Mouse (Mus musculus) lung, postnatal 0 days (tissue): Measurements from ENCODE around the gene Prkag2. TPM values are rescaled to one million over a fixed set of nuclear protein-coding genes. Genes with fewer than 3 reads are reported as not detected.
A peak's percentile ranks its signal among the peaks of the same experiment; 100 is the strongest.

Source experiments
- ATAC-seq: fragments of 200-750 bp; cut with Nextera tagmentation; 2 replicates; pipeline ENCODE4 v1.8.0; 2017; ENCODE audit warnings: moderate library complexity
- DNase-seq: peaks from one replicate; pipeline ENCODE4 v3.0.0-alpha.2; 2016; ENCODE audit warnings: low spot score
- H3K27ac ChIP-seq: fragments of 300-500 bp; sonication (generic); 2 replicates; pipeline ENCODE4 v1.5.1; 2014; ENCODE audit warnings: antibody characterized with exemption, mild to moderate bottlenecking, low read length, mixed read lengths
- H3K27me3 ChIP-seq: fragments of 300-500 bp; sonication (generic); replicated peaks from 2 replicates; pipeline ENCODE4 v1.6.1; 2014; ENCODE audit warnings: low read length, mixed read lengths; ENCODE audit not compliant: insufficient read depth
- H3K36me3 ChIP-seq: fragments of 300-500 bp; sonication (generic); 2 replicates; pipeline ENCODE4 v1.6.1; 2014; ENCODE audit warnings: low read length, mixed read lengths; ENCODE audit not compliant: insufficient read depth
- H3K4me1 ChIP-seq: fragments of 300-500 bp; sonication (generic); 2 replicates; pipeline ENCODE4 v1.6.1; 2014; ENCODE audit warnings: antibody characterized with exemption, low read depth, low read length, mixed read lengths; ENCODE audit not compliant: insufficient read depth
- H3K4me2 ChIP-seq: fragments of 300-500 bp; sonication (generic); replicated peaks from 2 replicates; pipeline ENCODE4 v1.6.1; 2014; ENCODE audit warnings: low read depth, mild to moderate bottlenecking, low read length, moderate library complexity, mixed read lengths
- H3K4me3 ChIP-seq: fragments of 300-500 bp; sonication (generic); 2 replicates; pipeline ENCODE4 v1.5.1; 2014; ENCODE audit warnings: low read depth, low read length
- H3K9ac ChIP-seq: fragments of 300-500 bp; sonication (generic); replicated peaks from 2 replicates; pipeline ENCODE4 v1.6.1; 2014; ENCODE audit warnings: low read depth, mild to moderate bottlenecking
- H3K9me3 ChIP-seq: fragments of 300-500 bp; sonication (generic); 2 replicates; pipeline ENCODE4 v1.6.1; 2016; ENCODE audit warnings: low read length, mixed read lengths
- CTCF ChIP-seq: IDR thresholded peaks from 2 replicates; pipeline ENCODE4 v1.5.1; 2016; ENCODE audit warnings: antibody characterized with exemption, mild to moderate bottlenecking
- EP300 ChIP-seq: IDR thresholded peaks from 2 replicates; pipeline ENCODE4 v1.6.1; 2016; ENCODE audit warnings: antibody characterized with exemption, mild to moderate bottlenecking, control low read depth
- WGBS: fragments of 180-500 bp; shearing (Covaris S2); extraction: QIAGEN DNeasy Blood & Tissue Kit; methylation state at CpG from one replicate; pipeline ENCODE4 v1.1.7; 2014; 5-methylcytosine and 5-hydroxymethylcytosine counted together
- polyA plus RNA-seq: library from polyadenylated mRNA; unstranded; fragments of >200 nt; fragmentation: Nextera tagmentation; extraction: Ambion mirVana; gene quantifications from 2 replicates; pipeline ENCODE4 v1.2.1, GENCODE M21; 2015

The Prkag2 gene
- polyA plus RNA-seq, 1 experiment from 2014 or later = 16.2 TPM

- no peak for DNase-seq
- no peaks in the 10 kb centered on the region for H3K27me3 ChIP-seq
- no peak for ATAC-seq
Measured at GRCm38 (mm10) chr5:25058853-25059741, 41.3 kb downstream of the Prkag2 start.

DNA sequence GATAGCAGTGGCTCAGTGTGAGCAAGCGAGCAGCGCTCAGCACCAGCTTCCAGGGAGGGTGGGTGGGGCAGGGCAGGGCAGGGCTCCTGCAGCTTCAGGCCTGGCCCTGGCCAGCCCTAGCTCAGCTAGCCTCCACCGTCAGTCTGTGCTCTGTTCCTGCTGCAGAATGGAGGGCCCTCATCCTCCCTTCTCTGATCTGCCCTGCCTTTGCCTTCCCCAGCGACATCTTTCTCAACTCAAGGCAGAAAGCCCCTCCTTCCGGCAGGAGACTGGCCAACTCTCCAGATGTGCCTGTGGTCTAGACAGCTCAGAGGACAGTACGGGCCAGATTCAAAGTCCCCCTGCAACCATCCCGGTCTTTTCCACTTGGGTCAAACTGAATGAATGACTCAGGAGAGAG, 42.0 kb downstream of the Prkag2 start:
- Histone ChIP-seq H3K27ac (no peak overlapping the region), H3K36me3 (no peaks in the 10 kb centered on the region), H3K27me3 (no peaks in the 10 kb centered on the region), H3K9me3 (no peaks in the 10 kb centered on the region), H3K4me2 (no peak overlapping the region), H3K4me3 (no peak overlapping the region), H3K4me1 (peaks cover 18% of the 10 kb centered on the region; the same call in 1 of the 2 replicates), H3K9ac (no peak overlapping the region)
- TF ChIP-seq CTCF = no peak
- TF ChIP-seq EP300 = no peak
- peak; percentile 39 for ATAC-seq
- peak; percentile 64 for DNase-seq
- WGBS = 31% methylated on average over 7 of the region's 7 CpGs

More at GRCm38 (mm10) chr5:25058853-25059741, 41.3 kb downstream of the Prkag2 start:
- WGBS = 27% methylated on average over 21 of the region's 21 CpGs
- no peaks in the 10 kb centered on the region for H3K36me3 ChIP-seq
- no peak overlapping the region for H3K4me3 ChIP-seq
- H3K9ac ChIP-seq = no peak overlapping the region
- H3K4me1 ChIP-seq = peaks cover 18% of the 10 kb centered on the region; the same call in 1 of the 2 replicates
- TF ChIP-seq EP300 (no peak), CTCF (no peak)
- H3K9me3 ChIP-seq = no peaks in the 10 kb centered on the region
- H3K4me2 ChIP-seq = no peak overlapping the region
- H3K27ac ChIP-seq = no peak overlapping the region

- no peak for DNase-seq
- ATAC-seq = no peak
- TF ChIP-seq CTCF = no peak
- no peak for TF ChIP-seq EP300
- no peak overlapping the region for H3K9ac ChIP-seq
- no peak overlapping the region for H3K27ac ChIP-seq
- no peaks in the 10 kb centered on the region for H3K36me3 ChIP-seq
- 67% methylated on average over 4 of the region's 4 CpGs for WGBS
- no peaks in the 10 kb centered on the region for H3K9me3 ChIP-seq
- H3K4me3 ChIP-seq = no peak overlapping the region
- no peak overlapping the region for H3K4me2 ChIP-seq
- no peaks in the 10 kb centered on the region for H3K27me3 ChIP-seq
- peaks cover 14% of the 10 kb centered on the region; the same call in 1 of the 2 replicates for H3K4me1 ChIP-seq
Measured at GRCm38 (mm10) chr5:25055288-25055687, 45.2 kb downstream of the Prkag2 start.

GRCm38 (mm10) chr5:25053971-25054658, 46.3 kb downstream of the Prkag2 start:
- no peak overlapping the region for H3K27ac ChIP-seq
- DNase-seq = no peak
- no peaks in the 10 kb centered on the region for H3K36me3 ChIP-seq
- no peak overlapping the region for H3K4me3 ChIP-seq
- 61% methylated on average over 7 of the region's 7 CpGs for WGBS
- no peak for TF ChIP-seq CTCF
- no peak for TF ChIP-seq EP300
- no peak overlapping the region for H3K9ac ChIP-seq
- no peak overlapping the region for H3K4me2 ChIP-seq
- no peaks in the 10 kb centered on the region for H3K27me3 ChIP-seq
- peaks cover 15% of the 10 kb centered on the region for H3K4me1 ChIP-seq
- no peaks in the 10 kb centered on the region for H3K9me3 ChIP-seq
- ATAC-seq = peak; percentile 11; the same call in 1 of the 2 replicates

GRCm38 (mm10) chr5:25050827-25051226, 49.6 kb downstream of the Prkag2 start:
- H3K4me1 ChIP-seq = peaks cover 3% of the 10 kb centered on the region; the same call in 1 of the 2 replicates
- no peaks in the 10 kb centered on the region for H3K36me3 ChIP-seq
- DNase-seq = no peak
- no peak overlapping the region for H3K4me2 ChIP-seq
- WGBS = 75% methylated on average over 8 of the region's 8 CpGs
- no peaks in the 10 kb centered on the region for H3K27me3 ChIP-seq
- H3K27ac ChIP-seq = no peak overlapping the region
- H3K9ac ChIP-seq = no peak overlapping the region
- no peak overlapping the region for H3K4me3 ChIP-seq
- H3K9me3 ChIP-seq = no peaks in the 10 kb centered on the region
- no peak for ATAC-seq
- TF ChIP-seq EP300 (no peak), CTCF (no peak)

DNA sequence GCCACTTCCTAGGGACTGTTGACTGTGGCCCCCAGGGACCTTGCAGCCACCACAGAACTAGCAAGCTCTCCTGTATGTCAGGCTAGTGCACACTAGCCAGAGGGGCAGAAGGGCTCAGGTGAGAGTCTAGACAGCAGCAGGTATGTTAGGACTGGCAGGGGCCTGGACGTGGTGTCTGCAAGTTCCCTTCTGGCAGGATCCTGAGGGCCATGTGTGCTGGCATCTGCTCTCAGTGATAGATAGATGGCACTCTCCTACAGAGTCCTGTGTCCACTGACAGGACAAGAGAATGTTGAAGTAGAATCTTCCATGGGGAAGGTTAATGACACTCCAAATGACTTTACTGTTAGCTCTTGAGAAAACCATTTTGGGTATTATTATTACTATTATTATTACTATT, 52.8 kb downstream of the Prkag2 start:
- ATAC-seq (no peak), DNase-seq (no peak)
- Histone ChIP-seq H3K27ac (no peak overlapping the region), H3K9me3 (no peaks in the 10 kb centered on the region), H3K36me3 (no peaks in the 10 kb centered on the region), H3K4me1 (peaks cover 3% of the 10 kb centered on the region; the same call in 1 of the 2 replicates), H3K4me2 (no peak overlapping the region), H3K9ac (no peak overlapping the region), H3K27me3 (no peaks in the 10 kb centered on the region), H3K4me3 (no peak overlapping the region)
- TF ChIP-seq CTCF (no peak; the same call in 1 of the 2 replicates), EP300 (no peak)
- 58% methylated on average over 1 of the region's 1 CpGs for WGBS
